Mouse (Mus musculus) c-Kit-negative CD71-positive TER-119-positive erythroid progenitor cells, embryonic 14.5 days (primary cell): Measurements from ENCODE around the gene Rab7b.

Experiments used
- DNase-seq: peaks from one replicate; pipeline ENCODE4 v3.0.0-alpha.2; 2013; ENCODE audit warnings: low read depth, low spot score

Gene Rab7b

GRCm38 (mm10) chr1:131688475-131688874 lies at the start of gene Rab7b:
TSS of gene Rab7b (plus strand) at chr1:131688695.
- DNase-seq, result no peak

DNA sequence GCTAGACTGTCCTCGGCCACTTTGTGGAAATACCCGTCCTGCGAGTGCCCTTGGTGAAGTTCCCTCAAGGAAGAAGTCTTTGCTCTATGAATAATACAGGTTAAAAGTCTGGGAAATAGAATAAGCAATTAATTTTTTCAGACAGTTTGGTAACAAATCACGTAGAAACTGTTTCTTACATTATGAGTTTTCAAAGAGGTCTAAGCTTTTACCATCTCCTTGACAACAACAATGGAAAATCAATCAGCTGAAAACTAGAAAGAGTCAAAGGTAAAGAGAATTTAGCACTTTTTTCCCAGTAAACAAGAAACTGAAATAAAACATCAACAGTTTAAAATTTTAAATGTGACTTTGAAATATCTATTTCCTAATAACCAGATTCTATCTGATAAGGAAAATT lies 48.4 kb upstream of the Rab7b start:
- DNase-seq, result no peak

DNA sequence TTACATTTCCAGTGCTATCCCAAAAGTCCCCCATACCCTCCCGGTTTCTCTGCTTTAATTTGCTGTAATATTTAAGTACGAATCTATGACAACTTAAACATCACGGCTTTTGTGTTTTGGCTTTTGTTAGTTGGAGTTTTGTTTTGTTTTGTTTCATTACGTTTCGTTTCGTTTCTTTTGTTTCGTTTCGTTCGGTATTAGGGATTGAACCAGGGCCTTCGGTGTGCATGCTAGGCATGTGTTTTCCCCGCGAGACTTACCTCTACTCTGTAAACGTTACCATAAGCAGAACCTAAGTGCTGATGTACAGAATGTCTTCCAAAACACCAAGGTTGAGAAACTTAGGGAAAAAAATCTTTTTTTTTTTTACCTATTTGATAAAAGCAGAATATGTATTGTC lies 46.9 kb upstream of the Rab7b start:
- DNase-seq, result no peak

DNA sequence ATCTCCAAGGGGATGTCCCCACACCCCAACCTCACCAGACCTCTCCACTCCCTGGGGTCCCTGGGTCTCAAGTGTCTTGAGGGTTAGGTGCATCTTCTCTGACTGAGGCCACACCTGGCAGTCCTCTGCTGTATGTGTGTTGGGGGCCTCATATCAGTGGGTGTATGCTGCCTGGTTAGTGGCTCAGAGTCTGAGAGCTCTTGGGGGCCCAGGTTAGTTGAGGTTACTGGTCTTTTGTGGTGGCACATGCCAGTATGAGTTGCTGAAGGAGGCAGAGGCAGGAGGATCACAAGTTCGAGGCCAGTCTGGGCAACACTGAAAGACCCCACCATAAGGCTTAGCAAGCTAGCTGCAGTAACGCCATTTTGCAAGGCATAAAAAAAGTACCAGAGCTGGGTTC lies 46.2 kb upstream of the Rab7b start:
- no peak for DNase-seq

- no peak for DNase-seq
Measured at GRCm38 (mm10) chr1:131652670-131653443, 35.6 kb upstream of the Rab7b start.

DNA sequence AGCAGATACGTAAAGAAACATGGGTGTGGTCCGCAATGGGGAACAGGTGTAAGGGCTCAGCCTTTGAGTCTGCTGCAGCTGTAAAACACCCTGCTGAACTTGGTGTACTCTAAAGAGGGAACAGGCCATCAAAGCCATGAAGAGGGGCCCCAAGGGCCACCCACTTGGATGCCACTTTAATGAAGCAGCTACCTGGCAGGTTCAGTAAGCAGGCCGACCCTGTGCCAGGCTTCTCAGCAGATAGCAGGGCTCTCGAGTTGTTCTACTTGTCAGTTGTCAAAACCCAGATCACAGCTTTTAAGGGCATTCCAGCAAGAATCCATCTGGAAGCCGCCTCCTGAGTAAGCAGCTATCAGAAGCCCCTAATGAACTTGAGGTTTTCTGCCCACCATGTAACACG lies 32.9 kb upstream of the Rab7b start:
- DNase-seq, result no peak

DNA sequence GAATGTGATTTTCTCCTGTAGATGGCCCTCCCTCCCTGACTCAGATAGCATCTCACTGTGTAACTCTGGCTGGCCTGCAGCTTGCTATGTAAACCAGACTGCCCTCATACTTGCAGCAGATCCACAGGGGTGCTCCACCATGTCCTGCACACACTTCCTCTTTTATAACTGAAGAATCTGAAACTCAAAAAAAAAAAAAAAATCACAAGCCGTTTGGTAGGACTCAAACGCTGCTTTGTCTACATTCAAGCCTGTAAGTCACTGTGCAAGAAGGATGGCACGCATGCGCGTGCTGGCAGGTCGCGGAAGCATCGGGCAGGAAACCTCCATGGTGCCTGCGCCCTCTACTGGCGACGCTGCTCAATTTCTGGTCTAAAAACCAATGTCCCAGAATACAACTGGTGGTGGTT lies 30.5 kb upstream of the Rab7b start:
- DNase-seq, result peak; percentile 72

- DNase-seq, result no peak
Measured at GRCm38 (mm10) chr1:131659512-131660085, 28.9 kb upstream of the Rab7b start.

GRCm38 (mm10) chr1:131660266-131660665 lies 28.2 kb upstream of the Rab7b start:
- no peak for DNase-seq

- DNase-seq, result no peak
Measured at GRCm38 (mm10) chr1:131660716-131661472, 27.6 kb upstream of the Rab7b start.

DNA sequence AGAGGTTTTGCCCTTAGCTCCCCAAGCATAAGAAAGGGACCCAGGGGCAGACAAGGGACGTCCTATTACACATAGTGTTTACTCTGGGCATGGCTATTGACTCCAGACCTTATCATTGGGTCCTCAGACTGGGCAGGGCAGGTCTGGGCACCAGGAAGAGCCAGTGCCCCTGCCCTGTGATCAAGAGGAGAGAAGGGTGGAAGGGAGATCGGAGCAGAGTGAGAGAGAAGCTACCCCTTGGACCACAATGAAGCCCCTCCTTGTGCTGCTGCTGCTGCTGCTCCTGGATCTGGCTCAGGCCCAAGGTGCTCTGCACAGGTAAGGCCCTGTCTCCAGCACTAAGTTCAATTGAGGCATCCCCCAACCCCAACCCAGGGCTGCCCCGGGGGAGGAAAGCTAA lies 26.7 kb upstream of the Rab7b start:
- DNase-seq, result no peak

DNA sequence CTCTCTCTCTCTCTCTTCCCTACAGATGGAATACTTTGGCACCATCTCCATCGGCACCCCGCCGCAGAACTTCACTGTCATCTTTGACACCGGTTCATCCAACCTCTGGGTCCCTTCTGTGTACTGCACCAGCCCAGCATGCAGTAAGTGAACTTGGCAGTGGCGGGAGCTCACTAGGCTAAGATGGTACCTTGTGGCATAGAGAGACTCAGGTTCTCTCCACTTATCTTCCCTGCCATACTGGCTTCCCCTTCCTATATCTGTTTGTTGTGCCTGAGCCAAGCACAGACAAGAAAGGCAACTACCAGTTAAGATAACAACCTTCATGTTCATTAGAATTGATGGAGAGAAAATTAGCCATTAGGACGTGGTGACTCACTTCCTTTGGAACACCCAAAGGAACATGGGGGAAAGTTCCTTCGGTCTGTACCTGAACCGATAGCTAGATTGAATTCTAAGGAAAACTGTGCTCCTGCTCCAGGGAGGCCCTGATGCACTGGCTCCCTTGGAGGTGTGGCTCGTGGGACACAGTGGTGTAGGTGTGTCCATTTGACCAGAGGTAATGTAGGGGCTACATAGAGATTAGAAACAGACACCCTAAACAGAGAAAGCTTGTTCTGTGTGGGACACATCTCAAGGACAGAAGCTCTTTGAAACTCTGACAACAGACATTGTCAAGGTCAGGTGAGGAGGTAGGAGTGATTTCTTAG lies 25.1 kb upstream of the Rab7b start:
- DNase-seq, result no peak

DNA sequence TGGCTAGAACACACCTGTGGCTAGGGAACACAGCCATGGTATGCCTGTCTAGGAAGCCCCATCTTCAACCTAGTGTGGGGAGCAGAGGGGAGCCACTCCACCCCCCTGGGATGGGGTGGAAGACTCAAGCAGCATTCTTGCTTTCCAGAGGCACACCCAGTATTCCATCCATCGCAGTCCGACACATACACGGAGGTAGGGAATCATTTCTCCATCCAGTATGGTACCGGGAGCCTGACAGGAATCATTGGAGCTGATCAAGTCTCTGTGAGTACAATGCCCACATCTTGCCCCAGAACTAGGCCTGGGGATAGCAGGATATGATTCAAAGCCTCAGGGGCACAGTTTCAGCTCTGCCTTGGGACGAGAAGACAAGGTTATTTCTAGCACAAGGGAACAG lies 24.4 kb upstream of the Rab7b start:
- no peak for DNase-seq

- no peak for DNase-seq
Measured at GRCm38 (mm10) chr1:131665886-131666285, 22.6 kb upstream of the Rab7b start.

- DNase-seq, result no peak
Measured at GRCm38 (mm10) chr1:131671113-131671512, 17.4 kb upstream of the Rab7b start.

GRCm38 (mm10) chr1:131672361-131672760 lies 16.1 kb upstream of the Rab7b start:
- DNase-seq, result no peak

GRCm38 (mm10) chr1:131679644-131680043 lies 8.9 kb upstream of the Rab7b start:
- DNase-seq, result no peak

GRCm38 (mm10) chr1:131687739-131688138 lies 756 bp upstream of the Rab7b start:
- no peak for DNase-seq

GRCm38 (mm10) chr1:131689016-131689415 lies 521 bp downstream of the Rab7b start:
- no peak for DNase-seq

- DNase-seq, result no peak
Measured at GRCm38 (mm10) chr1:131689899-131690298, 1.4 kb downstream of the Rab7b start.

DNA sequence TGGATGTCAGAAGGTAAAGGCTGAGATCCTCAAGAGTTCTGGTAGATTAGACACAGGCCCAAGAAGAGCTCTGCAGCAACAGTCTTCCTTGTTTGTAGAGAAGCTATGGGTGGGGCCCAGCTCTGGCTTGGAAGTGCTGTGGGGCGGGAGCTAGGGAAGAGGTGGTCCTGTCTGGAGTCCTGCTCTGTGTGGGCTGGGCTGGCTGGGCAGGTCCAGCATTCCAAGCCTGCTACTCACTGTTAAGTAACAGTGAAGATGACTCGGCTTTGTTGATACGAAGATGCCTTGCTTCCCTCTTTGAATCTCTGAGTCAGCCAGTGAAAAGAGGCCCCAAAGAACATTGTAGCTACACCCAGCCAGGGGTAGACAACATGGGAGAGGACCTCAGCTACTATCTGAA lies 1.9 kb downstream of the Rab7b start:
- DNase-seq, result no peak

GRCm38 (mm10) chr1:131691356-131691755 lies 2.9 kb downstream of the Rab7b start:
- no peak for DNase-seq
